Mouse (Mus musculus) lung, postnatal 36 days (tissue): ENCODE data around the gene Tldc1.

ENCODE experiments used
- DNase-seq: peaks from one replicate; pipeline ENCODE4 v3.0.0; 2022; ENCODE audit warnings: mixed read lengths

The Tldc1 gene

DNA sequence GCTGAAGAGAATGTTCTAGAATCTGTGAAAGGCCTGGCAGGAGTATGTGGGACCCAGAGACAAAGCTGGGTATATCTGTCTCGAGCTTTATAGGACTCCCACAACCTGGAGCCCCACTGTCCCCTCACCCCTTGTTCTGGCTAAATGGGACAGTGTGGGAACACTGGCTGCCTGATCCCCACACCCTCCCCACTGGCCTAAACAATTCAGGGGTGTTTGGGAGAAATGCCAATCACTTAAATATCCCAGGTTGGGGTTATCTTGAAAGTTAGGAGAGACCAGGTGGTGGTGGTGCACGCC lies 20.7 kb upstream of the Tldc1 start:
- DNase-seq: no peak

DNA sequence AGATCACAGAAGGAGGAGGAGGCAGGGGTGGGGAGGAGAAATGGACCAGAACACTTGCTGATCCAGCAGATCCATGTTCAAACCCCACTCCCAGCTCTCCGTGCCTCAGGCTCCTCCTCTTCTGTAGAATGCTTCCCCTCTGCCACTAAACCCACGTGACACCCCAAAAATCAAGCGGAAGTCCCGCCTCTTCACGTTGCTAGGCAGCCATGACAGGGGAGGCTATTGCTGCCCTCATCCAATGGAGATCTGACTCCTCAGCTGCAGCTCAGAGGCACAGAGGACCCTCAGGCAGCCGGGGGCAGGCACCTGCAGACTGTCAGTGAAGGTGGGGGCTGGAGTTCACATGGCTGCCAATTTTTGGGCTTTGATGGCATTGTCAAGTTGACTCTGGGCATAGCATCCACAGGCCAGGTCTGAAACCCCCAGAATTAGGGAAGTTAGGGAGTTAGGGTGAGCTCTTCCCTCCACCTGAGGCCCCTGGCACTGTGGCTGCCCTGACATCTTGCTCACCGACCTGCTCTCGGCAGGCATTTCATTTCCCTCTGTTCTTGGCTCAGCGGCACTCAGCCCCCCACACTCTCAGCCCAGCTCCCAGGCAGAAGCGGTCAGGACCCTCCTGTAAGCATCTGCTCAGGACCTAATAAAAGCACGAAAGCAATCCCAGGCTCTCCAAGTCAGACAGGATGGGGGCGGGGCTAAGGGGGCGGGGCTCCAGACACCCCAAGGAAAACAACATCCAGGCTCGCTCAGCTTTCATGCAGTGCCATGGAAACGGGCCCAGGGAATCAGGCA lies 20.2 kb upstream of the Tldc1 start:
- DNase-seq: peak; percentile 74

DNA sequence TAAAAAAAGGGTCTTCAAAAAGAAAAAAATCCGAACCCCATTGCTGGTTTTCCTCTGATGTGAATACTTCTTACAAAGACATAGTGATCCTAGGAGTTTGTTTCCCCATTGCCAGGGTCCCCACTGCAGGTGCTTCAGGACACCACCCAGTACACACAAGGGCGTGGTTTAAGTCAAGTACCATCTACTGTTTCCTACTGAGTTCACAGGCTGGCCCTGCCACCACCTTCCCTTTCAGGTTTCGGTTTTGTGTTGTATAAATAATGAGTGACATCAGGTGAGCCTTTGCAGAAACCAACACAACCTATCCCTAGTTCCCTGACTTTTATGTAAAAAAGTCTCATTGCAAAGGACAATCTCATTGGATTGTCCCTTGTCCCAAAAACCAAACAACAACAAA lies 17.4 kb upstream of the Tldc1 start:
- DNase-seq: peak; percentile 73

DNA sequence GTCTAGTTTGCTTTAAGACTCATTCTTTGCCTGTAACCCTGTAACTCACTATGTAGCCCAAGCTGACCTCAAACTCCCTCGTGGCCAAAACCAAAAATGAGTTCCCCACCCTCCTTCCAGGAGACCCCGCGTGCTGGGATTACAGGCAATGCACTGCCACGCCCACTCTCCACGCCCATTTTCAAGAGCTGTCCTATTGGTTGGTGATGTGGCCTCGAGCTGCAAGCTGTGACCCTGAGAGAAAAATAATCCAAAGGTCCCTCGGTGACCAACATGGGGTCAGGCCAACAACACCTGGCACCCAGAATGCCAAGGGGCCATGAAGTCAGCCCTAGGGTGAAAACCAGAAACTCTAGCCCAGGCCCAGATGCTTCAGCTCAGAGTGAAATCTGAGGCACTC lies 16.5 kb upstream of the Tldc1 start:
- DNase-seq: no peak

DNA sequence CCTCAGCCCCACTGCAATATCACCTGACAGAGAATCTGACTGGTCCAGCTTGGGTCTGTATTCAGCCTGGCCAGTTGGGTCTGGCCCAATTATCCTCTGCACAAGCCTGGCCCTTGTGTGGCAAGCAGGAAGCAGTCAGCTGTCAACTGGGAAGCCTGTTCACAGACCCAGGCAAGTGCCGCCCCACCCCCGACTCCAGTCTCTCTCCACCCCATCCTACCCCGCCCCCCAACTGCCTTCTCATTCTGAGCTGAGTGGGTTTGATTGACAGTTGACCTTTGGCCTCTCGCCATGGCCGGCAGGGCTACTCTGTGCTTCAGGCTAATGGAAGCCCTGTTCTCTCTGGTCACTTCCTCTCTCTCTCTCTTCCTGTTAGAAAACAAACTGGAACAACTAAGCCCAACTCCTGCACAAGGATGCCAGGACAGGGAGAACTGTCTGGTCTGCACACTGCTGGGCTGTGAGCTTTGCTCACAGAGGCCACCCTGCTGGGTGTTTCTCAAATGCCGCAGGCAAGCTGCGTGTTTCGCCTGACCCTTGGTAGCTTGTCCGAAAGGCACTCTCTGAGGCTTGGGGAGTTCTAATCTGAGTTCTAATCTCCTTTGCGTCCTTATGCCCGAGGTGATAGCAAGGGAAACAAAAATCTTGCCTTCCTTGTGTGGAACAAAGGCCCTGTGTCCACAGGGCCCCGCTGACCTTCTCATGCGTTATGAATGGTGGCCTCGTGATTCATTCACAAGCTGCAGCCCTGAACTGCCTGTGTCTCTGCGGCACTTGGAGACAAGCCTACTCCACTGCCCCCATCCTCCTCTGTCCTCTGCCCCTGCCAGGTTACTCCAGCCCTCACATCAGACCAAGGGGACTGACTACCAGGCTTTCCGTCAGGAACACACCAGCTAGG lies 13.8 kb upstream of the Tldc1 start:
- DNase-seq: peak; percentile 76

DNA sequence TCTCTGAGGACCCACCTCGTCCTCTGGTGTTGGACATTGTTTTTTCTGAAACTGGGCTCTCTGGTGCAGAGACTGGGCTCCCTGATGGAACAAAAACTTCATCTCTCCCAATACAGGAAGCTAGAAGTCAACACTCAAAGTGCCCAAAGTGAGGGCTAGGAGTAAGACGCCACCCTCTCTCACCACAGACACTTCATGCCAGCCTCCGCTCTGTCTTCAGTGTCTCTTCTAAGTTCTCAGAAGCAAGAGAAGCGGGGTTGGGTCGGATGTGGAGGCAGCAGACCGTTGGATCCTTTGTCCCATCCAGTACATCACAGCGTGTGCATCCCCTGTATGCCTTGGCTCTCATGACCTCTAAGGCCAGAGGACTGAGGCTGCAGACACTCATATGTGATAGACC lies 11.4 kb upstream of the Tldc1 start:
- no peak for DNase-seq

DNA sequence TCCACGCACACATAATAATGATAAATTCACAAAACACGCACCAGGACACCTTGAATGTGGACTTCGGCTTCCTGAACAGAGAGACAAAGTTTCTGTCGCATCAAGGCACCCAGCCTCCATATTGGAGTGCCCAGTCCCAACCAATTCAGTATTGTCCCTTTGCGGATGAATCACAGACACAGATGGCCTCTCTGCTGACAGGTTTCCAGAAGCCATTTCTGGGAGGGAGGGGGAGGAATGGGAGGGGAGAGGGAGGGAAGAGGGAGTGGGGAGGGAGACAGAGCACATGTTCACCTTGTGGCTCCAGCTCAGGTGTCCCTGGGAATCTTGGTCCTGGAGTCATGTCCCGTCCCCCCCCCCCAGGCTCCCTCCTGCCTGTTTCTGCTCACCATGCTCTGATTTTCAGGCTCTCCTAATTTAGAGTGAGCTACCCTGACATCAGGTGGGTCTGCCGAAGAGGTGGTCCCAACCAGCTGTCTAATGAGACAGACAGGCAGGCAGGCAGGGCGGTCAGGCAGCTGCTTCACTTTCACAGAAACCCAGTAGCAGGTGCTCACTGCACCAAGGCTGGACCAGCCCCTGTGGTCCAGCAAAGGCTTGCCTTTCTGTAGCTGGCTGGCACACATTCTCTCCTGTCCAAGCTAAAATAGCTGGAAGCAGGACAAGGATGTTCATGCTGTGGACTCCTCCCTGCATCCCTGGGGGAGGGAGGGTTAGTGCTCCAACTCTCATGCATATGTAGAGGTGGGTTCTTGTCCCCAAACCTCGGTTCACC lies 10.6 kb upstream of the Tldc1 start:
- no peak for DNase-seq

DNA sequence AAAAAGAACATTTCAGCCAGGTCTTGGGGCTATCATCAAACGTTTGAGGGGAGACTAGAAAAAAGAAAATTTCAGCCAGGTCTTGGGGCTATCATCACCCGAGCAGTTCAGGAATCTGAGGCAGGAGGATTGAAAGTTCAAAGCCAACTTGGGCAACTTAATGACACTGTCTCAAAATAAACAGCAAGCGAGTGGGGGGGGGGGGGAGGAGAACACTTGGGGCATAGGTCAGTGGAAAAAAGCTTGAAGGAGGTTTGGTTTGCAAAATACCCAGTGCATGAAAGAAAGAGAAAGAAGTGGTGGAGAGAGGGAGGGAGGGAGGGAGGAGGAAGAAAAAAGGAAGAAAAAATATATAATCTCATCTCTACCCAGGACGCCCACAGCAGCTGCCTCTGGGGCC lies 9.1 kb upstream of the Tldc1 start:
- no peak for DNase-seq

DNA sequence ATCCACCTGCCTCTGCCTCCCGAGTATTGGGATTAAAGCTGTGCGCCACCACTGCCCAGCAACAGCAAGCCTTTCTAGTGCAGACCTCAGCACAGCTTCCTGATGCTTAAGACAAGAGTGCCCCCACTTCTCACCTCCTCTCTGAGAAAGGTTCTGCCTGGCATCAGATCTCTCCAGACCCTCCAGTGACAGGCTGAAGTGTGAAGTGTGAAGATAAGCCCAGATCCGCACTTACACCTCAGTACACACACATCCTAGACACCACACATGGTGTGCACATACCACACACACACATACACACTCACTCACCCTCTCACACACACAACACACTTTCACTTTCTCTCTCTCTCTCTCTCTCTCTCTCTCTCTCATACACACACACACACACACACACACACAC lies 8.7 kb upstream of the Tldc1 start:
- no peak for DNase-seq

DNA sequence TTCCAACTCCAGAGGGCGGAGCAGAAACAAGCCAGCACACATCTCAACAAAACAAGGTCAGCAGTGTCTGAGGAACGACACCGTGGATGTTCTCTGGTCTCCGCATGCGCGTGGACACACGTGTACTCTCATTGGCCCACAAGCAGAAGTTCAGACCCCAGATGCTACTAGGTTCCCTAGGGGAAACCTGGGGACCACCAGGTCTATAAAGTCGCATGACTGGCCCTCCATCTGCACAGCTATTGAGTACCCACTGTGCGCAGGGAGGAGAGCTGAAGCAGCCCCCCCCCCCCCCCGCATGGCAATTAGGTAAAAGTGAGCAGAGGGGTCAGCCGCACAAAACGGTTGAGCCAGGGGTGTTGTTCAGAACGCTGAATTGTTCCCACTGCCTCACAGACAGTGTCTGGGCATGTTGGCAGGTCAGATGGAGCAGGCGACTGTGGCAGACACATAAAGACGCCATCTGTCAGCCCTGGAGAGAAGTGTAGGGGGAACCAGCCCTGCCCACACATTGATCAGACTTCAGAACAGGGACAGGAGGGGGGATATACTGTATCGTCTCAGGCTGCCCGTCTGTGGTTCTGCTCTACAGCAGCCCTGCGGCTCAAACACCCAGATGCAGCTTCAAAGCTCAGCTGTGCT lies 7.7 kb upstream of the Tldc1 start:
- no peak for DNase-seq

DNA sequence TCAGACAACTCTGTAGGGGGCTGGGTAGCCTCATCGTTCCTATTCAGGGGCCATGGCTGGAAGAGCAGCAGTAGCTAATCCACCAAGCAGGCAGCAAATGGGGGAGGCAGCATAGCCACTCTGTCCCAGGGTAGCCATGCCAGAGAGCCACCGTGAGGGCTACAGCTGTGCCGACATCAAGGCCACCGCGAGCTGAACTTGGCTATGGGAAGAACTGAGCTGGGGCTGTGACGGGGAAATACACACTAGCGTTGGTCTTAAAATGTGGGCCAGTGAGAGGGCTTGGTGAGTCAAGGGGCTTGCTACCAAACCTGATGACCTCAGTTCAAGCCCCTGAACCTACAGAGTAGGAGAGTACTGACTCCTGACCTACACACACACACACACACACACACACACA lies 6.5 kb upstream of the Tldc1 start:
- no peak for DNase-seq

DNA sequence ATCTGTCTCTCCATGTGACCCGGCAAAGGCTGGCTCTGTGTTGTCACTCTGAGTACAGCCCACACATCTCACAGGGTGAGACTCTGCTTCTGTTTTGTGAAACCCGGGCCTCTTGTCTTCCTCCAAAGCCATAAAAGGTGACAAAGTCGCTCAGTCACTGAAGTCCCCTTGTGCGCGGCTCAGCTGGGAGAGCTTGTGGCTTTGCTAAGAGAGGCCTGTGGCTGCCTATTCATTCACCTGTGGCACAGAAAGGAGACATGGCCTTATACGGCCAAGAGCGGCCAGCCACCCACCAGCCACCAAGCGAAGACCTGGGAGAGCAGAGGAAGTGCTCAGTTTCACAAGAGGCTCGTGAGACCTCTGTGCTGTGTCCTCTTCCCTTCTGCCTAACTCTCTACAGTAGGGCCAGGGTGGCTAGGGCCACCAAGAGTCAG lies 5.9 kb upstream of the Tldc1 start:
- peak; percentile 72 for DNase-seq

DNA sequence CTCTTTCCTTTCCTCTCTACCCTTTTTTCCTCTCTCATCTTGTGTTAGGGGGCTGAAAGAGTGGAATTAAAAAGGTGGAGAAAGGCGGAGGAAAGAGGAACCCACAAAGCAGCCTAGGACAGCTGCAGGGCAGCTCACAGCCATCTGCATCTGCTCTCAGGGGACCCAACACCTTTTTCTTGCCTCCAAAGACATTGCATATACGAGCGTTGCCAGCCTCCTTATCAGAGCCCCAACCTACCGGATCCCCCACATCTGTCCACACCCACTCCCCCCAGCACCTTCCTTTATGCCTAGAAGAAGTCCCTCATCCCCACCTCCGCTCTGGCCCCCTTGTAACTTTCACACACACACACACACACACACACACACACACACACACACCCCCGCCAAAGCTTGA lies 5.4 kb upstream of the Tldc1 start:
- no peak for DNase-seq

DNA sequence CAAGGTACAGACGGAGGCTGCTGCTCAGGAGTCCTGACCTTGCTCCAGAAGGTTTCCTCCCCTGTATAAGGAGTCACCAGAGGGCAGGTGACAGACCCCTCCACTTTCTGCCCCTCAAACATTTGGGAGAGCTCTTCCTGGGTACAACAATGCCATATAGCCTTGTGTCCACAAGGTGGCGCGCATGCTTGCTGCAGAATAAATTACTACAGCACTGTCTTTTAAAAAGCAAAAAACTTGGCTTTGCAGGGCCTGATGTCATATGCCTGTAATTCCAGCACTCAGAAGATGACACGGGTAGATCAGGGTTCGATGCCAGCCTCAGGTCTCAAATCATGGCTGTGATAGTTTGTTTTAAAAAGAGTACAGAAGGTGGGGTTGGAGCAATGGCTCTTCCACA lies 4.5 kb upstream of the Tldc1 start:
- DNase-seq: peak; percentile 87

DNA sequence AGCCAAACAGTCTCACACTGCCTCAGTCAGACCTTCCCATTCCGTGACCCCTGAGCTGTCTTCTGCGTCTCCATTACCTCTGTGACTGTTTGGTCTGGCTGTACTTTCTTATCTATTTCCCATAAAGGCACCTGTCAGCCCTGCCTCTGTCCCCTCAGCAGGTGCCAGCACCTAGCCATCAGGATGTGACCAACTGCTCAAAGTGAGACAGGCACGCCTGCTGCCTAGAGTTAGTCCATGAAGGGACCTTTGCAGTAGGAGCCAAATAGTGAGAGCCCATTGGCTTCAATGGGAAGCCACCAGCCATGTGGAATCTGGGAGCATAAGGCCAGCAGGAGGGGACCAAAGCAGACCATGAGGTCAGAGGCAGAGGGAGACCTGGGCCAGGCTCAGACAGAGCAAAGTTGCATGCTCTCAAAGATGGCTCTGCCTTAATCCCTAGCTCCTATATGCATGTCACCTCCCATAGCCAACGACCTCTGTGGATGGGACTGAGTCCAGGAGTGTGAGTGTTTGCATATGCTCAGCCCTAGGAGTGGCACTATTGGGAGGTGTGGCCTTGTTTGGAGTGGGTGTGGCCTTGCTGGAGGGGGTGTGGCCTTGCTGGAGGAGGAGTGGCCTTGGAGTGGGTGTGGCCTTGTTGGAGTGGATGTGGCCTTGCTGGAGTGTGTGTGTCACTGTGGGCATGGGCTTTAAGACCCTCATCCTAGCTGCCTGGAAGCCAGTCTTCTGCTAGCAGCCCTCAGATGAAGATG lies 3.0 kb upstream of the Tldc1 start:
- peak; percentile 59 for DNase-seq

DNA sequence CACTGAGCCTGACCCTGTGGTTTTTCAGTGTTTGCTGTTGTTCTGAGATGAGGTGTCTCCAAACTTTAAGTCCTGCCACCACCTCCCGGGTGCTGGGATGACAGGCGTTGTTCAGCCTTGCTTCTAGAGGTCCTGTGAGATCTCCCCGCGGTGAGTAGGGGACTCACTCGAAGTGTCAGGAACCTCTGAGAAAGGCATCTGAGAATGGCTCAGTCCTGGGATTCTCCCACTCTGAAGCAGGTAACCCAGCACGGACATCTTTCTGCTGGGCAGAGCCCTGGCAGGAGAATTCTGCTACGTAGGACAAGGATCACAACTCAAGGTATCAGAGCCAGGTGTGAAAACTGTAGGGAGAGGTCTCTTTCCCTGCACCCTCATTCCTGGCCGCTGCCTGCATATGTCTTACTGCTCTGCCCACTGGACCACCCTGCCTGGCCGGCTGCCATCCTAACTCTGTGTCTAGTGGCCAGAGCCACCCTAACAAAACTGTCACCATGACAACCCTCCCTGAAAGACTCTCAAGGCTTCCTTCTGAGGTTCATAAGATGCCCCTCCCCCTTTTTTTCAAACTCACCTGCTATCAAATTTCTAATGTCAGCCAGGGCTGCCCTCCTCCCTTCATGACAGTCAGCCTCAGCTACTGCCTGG lies 2.3 kb upstream of the Tldc1 start:
- DNase-seq: no peak

DNA sequence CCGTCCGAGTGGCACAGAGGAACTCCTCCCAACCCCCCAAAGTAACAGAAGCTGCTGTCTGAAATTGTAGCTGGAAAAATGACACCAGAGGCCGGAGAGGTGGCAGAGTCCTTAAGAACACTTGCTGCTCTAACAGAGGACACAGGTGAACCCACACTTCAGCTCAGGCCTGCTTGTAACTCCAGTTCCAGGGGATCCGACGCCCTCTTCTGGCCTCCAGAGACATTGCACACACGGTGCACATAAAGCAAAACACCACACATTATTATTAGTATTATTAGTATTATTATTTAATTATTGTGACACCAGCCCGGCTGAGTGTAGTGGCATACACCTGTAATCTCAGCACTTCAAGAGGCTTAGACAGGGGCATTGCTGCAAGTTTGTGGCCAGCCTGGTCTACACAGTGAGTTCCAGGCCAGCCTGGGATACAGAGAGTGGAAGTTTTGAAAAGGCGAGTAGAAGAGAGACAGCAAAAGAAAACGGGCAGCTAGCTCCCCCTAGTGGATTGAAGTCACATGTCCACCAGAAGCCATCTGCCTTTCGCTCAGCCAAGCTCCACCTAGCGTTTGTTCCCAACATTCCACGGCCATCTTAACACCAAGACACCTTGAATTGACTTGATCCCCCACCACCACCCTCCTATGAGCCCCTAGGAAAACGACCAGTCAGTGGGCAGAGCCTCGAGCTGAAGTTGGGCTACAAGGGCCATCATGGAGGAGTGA lies 959 bp upstream of the Tldc1 start:
- DNase-seq: peak; percentile 94

DNA sequence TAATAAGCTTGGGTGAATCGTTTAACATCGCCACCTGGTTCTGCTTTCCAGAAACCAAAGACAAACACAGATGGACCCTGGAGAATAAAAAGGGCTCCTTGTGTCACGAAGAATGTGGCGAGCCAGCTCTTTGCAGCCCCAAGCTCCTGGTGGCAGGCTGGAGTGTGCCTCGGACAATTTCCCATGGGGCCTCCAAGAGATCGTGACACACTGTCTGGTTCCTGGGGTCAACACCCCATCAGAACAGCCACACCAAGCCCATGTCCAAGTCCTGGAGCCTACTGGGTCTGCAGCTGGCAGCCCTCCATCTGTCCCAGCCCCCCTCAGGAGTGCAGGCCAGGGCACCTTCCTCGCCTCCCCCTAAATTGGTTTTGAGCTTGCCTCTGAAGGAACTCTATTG lies 451 bp downstream of the Tldc1 start:
- DNase-seq: peak; percentile 23

DNA sequence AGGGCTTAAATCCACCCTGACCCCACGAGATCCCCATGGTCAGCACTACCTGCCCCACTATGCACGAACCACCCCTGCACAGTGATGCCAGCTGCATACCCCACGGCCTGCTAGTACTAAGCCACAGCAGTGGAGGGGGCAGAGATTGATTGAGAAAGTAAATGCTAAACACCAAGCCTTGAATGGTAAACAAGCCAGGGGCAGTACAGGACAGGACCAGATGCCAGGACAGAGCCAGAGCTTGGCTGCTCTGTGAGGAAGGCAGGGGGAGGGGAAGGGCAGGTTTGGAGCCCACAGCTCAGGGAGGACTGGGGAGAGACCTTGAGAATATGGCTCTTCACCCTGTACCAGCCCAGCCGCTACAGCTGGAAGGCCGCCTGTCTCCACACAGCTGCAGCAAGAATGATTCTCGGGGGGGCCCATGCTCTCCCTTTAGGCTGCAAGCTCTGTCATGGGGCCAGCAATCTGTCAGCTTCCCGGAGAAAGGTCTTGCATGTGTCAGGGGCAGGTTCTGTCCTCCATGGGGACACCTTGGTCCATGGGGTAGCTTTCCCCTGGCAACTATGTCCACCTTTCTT lies 1.5 kb downstream of the Tldc1 start:
- DNase-seq: no peak

DNA sequence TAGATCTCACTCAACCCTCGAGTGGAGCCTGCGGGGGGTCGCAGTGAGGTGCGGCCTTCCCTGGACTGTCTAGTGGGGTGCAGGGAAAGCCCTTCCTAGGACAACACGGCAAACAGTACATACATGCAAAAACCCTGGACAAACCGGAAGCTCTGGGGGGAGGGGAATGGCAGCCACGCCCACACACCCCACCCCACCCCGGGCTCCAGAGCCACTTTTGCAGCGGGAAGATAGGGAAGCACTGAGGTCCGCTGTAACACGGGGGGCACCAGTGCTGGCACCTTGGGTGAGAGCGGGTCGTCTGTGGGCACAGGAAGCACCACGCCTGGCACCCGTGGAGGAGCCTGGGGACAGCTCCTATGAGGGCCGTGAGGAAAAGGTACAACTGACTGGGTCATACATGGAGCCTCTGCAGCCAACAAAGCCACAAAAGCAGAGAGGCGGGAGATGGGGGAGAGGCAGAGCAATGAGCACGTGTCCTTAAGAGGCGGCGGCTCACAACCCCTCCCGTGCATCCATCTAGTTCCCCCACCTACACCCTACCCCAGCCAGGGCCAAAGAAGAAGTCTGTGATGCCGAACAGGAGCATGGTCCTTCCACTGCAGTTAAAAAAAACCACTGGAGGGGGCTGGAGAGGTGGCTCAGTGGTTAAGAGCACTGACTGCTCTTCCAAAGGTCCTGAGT lies 12.3 kb downstream of the Tldc1 start:
- DNase-seq: no peak
